Mouse (Mus musculus) gastrocnemius, postnatal 14 days (tissue): ENCODE data around the gene Rgs4. TPM values are rescaled to one million over a fixed set of nuclear protein-coding genes. Genes with fewer than 3 reads are reported as not detected.

Experiments used
- DNase-seq: peaks from one replicate; pipeline ENCODE4 v3.0.0; 2021; ENCODE audit warnings: mixed read lengths
- intact Hi-C: fragments of 180-260 bp; cut with DNase I; formaldehyde crosslinking; loops from one replicate; pipeline ENCODE4 v1.15.1; 2025; ENCODE audit warnings: low total_unique reads
- long read RNA-seq, 2 experiments: library from polyadenylated mRNA; stranded (forward); transcript quantifications; one replicate each; pipeline ENCODE4 v2.0.0; 2021
- total RNA-seq, 2 experiments: library from RNA; stranded (reverse); gene quantifications; 2 replicates each; pipeline ENCODE4 v1.2.3; 2021

The Rgs4 gene
- 1 to 10 TPM; 8.4 to 9.1 TPM for total RNA-seq
- long read RNA-seq, experiment 1, transcript Rgs4-201 (5 exons, 2,941 nt) = major isoform, 8 of 8 reads
- long read RNA-seq, experiment 1, partial matches to known transcripts = 0 of 8 reads
- long read RNA-seq, experiment 1, other reads (novel, unspliced or antisense) = 0 of 8 reads
- long read RNA-seq, experiment 2, transcript Rgs4-201 (5 exons, 2,941 nt) = major isoform, 5 of 8 reads
- long read RNA-seq, experiment 2, partial matches to known transcripts = 1 of 8 reads
- long read RNA-seq, experiment 2, other reads (novel, unspliced or antisense) = 2 of 8 reads

GRCm38 (mm10) chr1:169747473-169747872 lies at the start of gene Rgs4:
Gene Rgs4 (minus strand): TSS chr1:169747642.
- intact Hi-C loops = no loop called here
- peak; percentile 49 for DNase-seq

GRCm38 (mm10) chr1:169792437-169792836 lies 45.0 kb upstream of the Rgs4 start:
- DNase-seq = no peak
- intact Hi-C loops = no loop called here

DNA sequence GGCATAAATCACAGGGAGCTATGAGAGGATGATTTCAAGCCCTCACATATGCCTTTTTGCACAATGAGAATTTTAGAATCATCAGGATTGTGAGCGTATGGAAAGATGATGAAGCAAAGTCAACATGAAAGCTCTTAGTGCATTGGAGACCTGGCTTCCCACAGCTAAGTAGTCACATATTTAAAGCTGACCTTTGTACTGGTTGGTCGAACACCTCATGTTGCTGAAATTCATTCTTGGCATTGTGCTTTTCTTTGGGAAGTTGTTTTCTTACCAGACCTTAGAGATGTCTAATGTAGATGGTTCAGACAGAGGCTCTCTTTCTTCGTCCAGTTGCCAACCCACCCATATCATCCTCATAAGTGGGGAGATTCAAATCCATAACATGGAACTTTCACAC lies 38.5 kb upstream of the Rgs4 start:
- intact Hi-C loops = no loop called here
- DNase-seq = no peak

DNA sequence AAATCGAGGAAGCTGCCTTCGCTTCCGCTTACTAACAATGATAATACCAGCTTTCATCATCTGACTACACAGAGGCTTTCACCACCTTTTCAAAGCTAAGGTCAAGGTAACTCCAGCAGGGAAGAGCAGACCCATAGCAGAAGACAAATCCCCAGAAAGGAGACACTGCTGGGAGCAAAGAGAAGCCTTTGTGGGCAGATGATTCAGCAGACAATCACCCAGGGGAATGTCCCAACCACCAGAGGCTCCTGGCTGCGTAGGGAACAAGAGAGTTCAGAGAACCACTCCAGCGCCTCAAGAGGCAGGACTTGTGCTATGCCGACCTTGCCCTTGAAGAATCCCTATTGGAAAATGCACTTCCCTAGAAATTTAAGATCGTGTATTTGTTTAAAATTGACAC lies 29.1 kb upstream of the Rgs4 start:
- DNase-seq = no peak
- intact Hi-C loops = no loop called here

- intact Hi-C loops = no loop called here
- DNase-seq = no peak
These were observed 17.1 kb upstream of the Rgs4 start for GRCm38 (mm10) chr1:169764619-169764955.

GRCm38 (mm10) chr1:169763858-169764618 lies 16.6 kb upstream of the Rgs4 start:
- DNase-seq = no peak
- intact Hi-C loops = no loop called here

GRCm38 (mm10) chr1:169762524-169762923 lies 15.1 kb upstream of the Rgs4 start:
- intact Hi-C loops = no loop called here
- DNase-seq = no peak

DNA sequence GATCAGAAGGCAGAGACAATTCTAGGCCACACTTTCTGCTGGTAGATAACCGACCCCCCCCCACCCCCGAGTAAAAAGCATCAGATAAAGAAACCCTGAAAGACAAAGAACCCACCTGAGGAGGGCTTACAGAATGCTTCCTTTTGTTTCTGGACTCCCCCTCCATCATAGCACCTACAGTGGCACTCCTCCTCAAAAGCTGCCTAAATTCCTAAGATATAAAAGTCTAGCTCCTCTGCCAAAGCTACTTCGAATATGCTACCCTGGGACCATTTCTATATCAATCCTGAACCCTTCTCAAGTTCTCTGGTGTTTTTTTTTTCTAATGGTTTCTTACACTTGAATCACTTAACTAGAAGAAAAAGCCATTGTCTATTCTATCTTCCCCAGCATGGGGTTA lies 9.1 kb upstream of the Rgs4 start:
- intact Hi-C loops = no loop called here
- DNase-seq = no peak

DNA sequence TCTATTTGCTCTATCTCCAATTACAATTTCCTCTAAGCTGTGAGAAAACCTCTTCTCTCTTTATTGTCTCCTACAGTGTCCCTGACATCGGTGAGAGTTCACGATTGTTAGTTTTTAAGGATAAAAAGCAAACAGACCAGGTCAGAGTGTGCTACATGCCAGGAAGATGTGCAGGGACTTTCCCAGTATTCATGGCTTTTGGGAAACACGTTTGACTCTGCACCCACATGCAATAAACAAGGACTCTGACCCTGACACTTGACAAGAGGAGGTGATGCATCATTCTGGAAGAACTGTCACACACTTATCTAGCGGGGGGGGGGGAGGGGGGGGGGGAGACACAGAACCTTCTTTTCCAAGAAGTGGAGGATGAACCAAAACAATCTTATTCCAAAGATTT lies 5.0 kb upstream of the Rgs4 start:
- no peak for DNase-seq
- intact Hi-C loops = no loop called here

- intact Hi-C loops = no loop called here
- no peak for DNase-seq
These were observed 997 bp upstream of the Rgs4 start for GRCm38 (mm10) chr1:169748439-169748838.

GRCm38 (mm10) chr1:169747902-169748301 lies 460 bp upstream of the Rgs4 start:
- DNase-seq = no peak
- intact Hi-C loops = no loop called here

DNA sequence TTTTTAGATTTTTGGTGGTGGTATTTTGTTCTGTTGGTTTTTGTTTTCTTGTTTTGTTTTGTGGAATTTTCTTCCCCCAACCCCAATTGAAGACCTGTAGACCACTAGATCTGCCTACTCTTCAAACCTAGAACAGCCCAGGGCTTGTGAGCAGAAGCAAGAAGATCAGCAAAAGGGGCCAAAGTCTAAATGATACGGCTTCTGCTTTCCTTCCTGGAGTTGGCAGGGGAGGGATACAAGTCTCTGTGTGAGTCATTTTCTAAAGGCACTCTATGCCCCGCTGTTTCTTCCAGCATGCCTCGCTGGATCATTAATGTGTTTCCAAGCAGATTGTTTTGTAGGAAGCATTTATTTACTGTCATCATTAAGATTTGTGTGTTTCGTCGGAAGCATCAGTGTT lies 6.3 kb downstream of the Rgs4 start:
- no peak for DNase-seq
- intact Hi-C loops = no loop called here

DNA sequence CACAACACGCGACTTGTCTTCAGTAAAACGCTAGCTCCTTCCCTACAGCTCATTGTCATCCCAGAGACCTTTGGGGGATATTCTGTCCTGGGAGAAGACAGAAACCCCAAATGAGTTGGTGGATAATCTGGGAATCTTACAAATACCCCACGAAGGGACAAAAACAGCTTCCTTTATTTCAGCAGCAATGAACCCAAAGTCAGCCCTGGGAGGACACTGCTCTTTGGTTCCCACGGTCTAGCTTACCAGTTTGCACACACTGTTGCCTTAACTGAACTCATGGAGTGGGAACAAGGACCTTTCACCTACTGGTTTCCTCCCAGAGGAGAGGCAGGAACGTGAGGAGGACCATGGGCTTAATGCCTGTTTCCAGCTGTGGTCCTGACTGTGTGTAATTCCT lies 10.2 kb downstream of the Rgs4 start:
- no peak for DNase-seq
- intact Hi-C loops = no loop called here

- intact Hi-C loops = no loop called here
- no peak for DNase-seq
These were observed 11.3 kb downstream of the Rgs4 start for GRCm38 (mm10) chr1:169736139-169736538.

- DNase-seq = no peak
- intact Hi-C loops = no loop called here
These were observed 16.8 kb downstream of the Rgs4 start for GRCm38 (mm10) chr1:169730599-169731100.

GRCm38 (mm10) chr1:169726319-169726718 lies 21.1 kb downstream of the Rgs4 start:
- no peak for DNase-seq
- intact Hi-C loops = no loop called here

- DNase-seq = no peak
These were observed 25.6 kb downstream of the Rgs4 start for GRCm38 (mm10) chr1:169721836-169722235.

DNA sequence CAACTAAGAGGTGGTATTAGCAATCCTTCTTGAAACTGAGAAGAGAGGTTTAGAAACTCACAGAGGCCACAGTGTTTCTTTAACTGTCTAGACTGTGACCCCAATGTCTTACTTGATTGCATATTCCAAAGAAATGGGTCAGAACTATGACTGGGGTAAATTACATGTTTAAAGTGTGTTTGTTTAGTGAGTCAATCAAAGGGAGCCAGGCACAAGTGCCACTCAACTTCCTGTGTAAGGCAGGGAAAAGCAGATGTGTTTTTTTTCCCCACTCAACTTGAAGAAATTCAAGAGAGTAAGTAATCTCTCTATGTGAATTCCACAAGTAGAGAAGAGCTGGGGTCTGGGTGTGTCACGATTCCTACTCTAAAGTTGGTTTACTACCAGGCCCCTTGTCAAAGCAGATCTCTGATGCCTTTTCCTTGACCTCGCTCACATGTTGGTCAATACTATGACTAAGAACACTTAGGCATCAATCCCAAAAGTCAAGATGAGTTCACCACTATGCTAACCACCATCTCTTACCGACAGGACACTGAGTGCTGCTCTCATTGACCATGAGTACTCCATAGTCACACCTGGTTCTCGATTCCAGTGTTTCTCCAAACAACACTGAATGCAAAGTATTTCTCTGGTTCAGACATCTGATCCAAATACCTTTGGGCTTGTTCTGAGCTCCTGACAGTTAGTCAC lies 42.9 kb downstream of the Rgs4 start:
- intact Hi-C loops = loop anchor here (1.0 kb wide), 1 partner anchor 17 kb away; no protein-coding TSS in a partner anchor
- no peak for DNase-seq

More at GRCm38 (mm10) chr1:169721836-169722235, 25.6 kb downstream of the Rgs4 start:
- intact Hi-C loops = loop anchor here (1.0 kb wide), 1 partner anchor 18 kb away; no protein-coding TSS in a partner anchor

DNA sequence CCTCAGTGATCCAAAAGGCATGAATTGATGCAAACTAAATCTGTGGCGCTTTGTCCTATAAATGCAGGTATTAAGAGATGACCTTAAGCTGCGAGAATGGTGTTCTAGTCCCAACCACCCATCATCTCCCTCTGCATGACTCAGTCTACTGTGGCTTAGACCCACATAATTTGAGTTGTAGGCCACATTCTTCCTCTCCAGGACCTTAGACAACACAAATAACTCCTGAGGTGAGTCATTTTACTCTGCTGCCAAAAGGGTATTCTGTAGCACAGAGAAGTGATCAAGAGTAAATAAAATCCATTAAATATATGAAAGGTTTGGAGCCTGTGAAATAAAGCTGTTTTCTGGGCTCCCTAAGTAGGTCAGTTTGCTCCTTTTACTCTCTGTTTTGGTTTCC lies 48.3 kb downstream of the Rgs4 start:
- intact Hi-C loops = no loop called here
- DNase-seq = no peak

DNA sequence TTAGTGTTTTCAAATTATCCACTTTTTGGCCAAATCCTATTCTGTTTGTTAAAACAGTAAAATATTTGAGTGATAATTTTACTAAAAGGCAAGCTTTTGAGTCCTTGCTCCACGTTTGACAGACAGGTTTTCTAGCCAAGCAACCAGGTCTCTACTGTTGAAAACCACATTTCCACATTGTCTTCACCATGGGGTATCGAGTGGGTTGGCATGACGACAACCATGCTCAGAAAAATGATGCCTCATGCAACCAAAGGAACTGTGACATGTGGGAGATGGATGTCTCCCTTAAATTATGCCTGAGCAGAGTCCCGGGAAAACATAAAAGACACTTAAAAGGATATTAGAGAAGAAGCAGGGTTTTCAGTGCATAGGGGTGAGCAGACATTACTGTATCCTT lies 50.2 kb downstream of the Rgs4 start:
- no peak for DNase-seq
- intact Hi-C loops = no loop called here
